In the genomic region with DNA sequence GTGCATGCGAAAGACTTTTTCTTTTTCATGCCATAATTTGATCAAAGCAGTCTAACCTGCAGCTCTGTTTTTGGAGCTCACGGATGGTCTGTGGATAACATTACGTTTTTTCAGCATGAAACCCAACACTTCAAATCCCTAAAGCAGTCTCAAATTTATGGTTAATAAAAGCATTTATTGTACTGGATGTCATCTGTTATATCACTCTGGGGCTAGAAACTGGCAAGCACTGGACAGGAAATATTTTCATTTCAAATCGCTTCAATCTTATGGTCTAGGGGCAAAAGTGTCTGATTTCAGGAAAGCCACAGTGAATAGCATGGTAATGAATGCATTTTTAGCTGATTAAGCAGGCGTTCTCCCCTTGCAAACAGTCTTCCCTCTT, we compare ENCODE assay signal across 15 mouse cellular contexts. TPM values are rescaled to one million over a fixed set of nuclear protein-coding genes. Genes with fewer than 3 reads are reported as not detected.
DNase-seq lines count a peak whose midpoint lies in the region; ATAC-seq and TF ChIP-seq lines count a peak whose summit lies in the region.
"Had no signal": no experiment of that assay in that cellular context is flagged by ENCODE, and none has a peak within 500 bp of the region (broad histone marks: within the 10 kb centered on the region; RNA-seq: fewer than 3 reads in every experiment).

No protein-coding gene starts in this region.

- DNase-seq in gastrocnemius, adult 2 months: no peak
- DNase-seq in gastrocnemius, postnatal 36 days: no peak
- no peak for DNase-seq in forebrain, embryonic 11.5 days (ENCODE audit: low spot score)
- DNase-seq in hindbrain, postnatal 0 days (ENCODE audit: low spot score): no peak
- DNase-seq in thymus, adult 18-20 months: no peak
- no peak for DNase-seq in c-Kit-positive CD71-positive TER-119-positive erythroid progenitor cells, embryonic 14.5 days (ENCODE audit: low spot score)
- DNase-seq in adrenal gland, postnatal 14 days: no peak
- DNase-seq: gastrocnemius, postnatal 10 days; kidney, adult 8-10 months; liver, embryonic 13.5 days; lung, postnatal 4 days had no signal

- peak overlapping the region; percentile 61 for H3K27ac ChIP-seq in gastrocnemius, adult 2 months
- H3K27ac ChIP-seq in forebrain, embryonic 11.5 days (ENCODE audit: low read depth, low read length): peak overlapping the region; percentile 86
- peak overlapping the region; percentile 75 for H3K27ac ChIP-seq in hindbrain, postnatal 0 days
- peak overlapping the region; percentile 59; the same call in 1 of the 2 replicates for H3K27ac ChIP-seq in midbrain, embryonic 16.5 days (ENCODE audit: low read length)
- H3K27ac ChIP-seq: liver, embryonic 13.5 days had no signal

- ATAC-seq in forebrain, embryonic 11.5 days (replicated peaks; ENCODE audit: low FRiP score): no peak
- no peak for ATAC-seq in hindbrain, postnatal 0 days
- no peak for ATAC-seq in midbrain, embryonic 16.5 days

- H3K4me1 ChIP-seq in forebrain, embryonic 11.5 days (replicated peaks; ENCODE audit: control insufficient read depth, insufficient read depth, low read length): peaks cover 25% of the 10 kb centered on the region
- peaks cover 15% of the 10 kb centered on the region for H3K4me1 ChIP-seq in hindbrain, postnatal 0 days (ENCODE audit: insufficient read depth, low read length)
- peaks cover 22% of the 10 kb centered on the region for H3K4me1 ChIP-seq in midbrain, embryonic 16.5 days (ENCODE audit: control insufficient read depth, insufficient read depth, low read length)
- H3K4me1 ChIP-seq: liver, embryonic 13.5 days had no signal

- WGBS in forebrain, embryonic 11.5 days: 33% methylated on average over 5 of the region's 5 CpGs
- 51% methylated on average over 5 of the region's 5 CpGs for WGBS in hindbrain, postnatal 0 days
- WGBS in midbrain, embryonic 16.5 days: 23% methylated on average over 5 of the region's 5 CpGs

- no peaks in the 10 kb centered on the region for H3K9me3 ChIP-seq in forebrain, embryonic 11.5 days (ENCODE audit: control insufficient read depth, low read length)
- no peaks in the 10 kb centered on the region for H3K9me3 ChIP-seq in hindbrain, postnatal 0 days (ENCODE audit: low read length)
- H3K9me3 ChIP-seq in midbrain, embryonic 16.5 days (replicated peaks; ENCODE audit: control insufficient read depth, low read length, poor library complexity, severe bottlenecking): no peaks in the 10 kb centered on the region
- H3K9me3 ChIP-seq: liver, embryonic 13.5 days had no signal

- H3K27me3 ChIP-seq in forebrain, embryonic 11.5 days (ENCODE audit: control insufficient read depth, insufficient read depth, low read length): no peaks in the 10 kb centered on the region
- no peaks in the 10 kb centered on the region for H3K27me3 ChIP-seq in hindbrain, postnatal 0 days (ENCODE audit: insufficient read depth, low read length)
- H3K27me3 ChIP-seq in midbrain, embryonic 16.5 days (ENCODE audit: control insufficient read depth, insufficient read depth, low read depth, low read length): no peaks in the 10 kb centered on the region

- H3K36me3 ChIP-seq in forebrain, embryonic 11.5 days (ENCODE audit: control insufficient read depth, insufficient read depth, low read length): no peaks in the 10 kb centered on the region
- H3K36me3 ChIP-seq in hindbrain, postnatal 0 days (ENCODE audit: insufficient read depth, low read length): no peaks in the 10 kb centered on the region
- no peaks in the 10 kb centered on the region for H3K36me3 ChIP-seq in midbrain, embryonic 16.5 days (ENCODE audit: control insufficient read depth, insufficient read depth, low read length)
- H3K36me3 ChIP-seq: liver, embryonic 13.5 days had no signal

- peak overlapping the region; percentile 30; the same call in 1 of the 2 replicates for H3K9ac ChIP-seq in forebrain, embryonic 11.5 days (ENCODE audit: low read length)
- H3K9ac ChIP-seq in hindbrain, postnatal 0 days (replicated peaks; ENCODE audit: low read length): no peak overlapping the region
- no peak overlapping the region for H3K9ac ChIP-seq in midbrain, embryonic 16.5 days (ENCODE audit: low read depth, low read length)
- H3K9ac ChIP-seq: liver, embryonic 13.5 days had no signal

- no peak for TF ChIP-seq CTCF in gastrocnemius, adult 2 months (IDR thresholded peaks at IDR 0.05)
- no peak for TF ChIP-seq CTCF in hindbrain, postnatal 0 days (IDR thresholded peaks at IDR 0.05; ENCODE audit: low read depth)

- H3K4me3 ChIP-seq in gastrocnemius, adult 2 months: no peak overlapping the region
- no peak overlapping the region for H3K4me3 ChIP-seq in forebrain, embryonic 11.5 days (ENCODE audit: low read depth, low read length)
- H3K4me3 ChIP-seq in hindbrain, postnatal 0 days (ENCODE audit: low read length): no peak overlapping the region
- H3K4me3 ChIP-seq in midbrain, embryonic 16.5 days (ENCODE audit: low read depth, low read length): no peak overlapping the region
- H3K4me3 ChIP-seq: erythroblast, embryonic 14.5 days; liver, embryonic 13.5 days had no signal

- intact Hi-C loops in gastrocnemius, adult 2 months (cut with DNase I): no loop called here
- intact Hi-C loops in gastrocnemius, postnatal 36 days (cut with DNase I): no loop called here

- H3K4me2 ChIP-seq in forebrain, embryonic 11.5 days (ENCODE audit: low read depth, low read length, severe bottlenecking): no peak overlapping the region
- H3K4me2 ChIP-seq in hindbrain, postnatal 0 days (ENCODE audit: low read depth, low read length): no peak overlapping the region
- H3K4me2 ChIP-seq in midbrain, embryonic 16.5 days (ENCODE audit: low read length): no peak overlapping the region
- H3K4me2 ChIP-seq: liver, embryonic 13.5 days had no signal

RNA-seq across cellular contexts. Expression of a gene that starts 12.8 kb away (rescaled TPM):
- 1 to 10 TPM; 2.1 to 3.0 TPM for total RNA-seq in gastrocnemius, adult 2 months (2021)
- 1 to 10 TPM; 2.5 TPM for total RNA-seq in gastrocnemius, postnatal 36 days (2021)
- polyA plus RNA-seq in forebrain, embryonic 11.5 days (2014; fragmentation: Nextera tagmentation; extraction: Ambion mirVana): 7.2 and 7.8 TPM in 2 replicates
- 10.6 and 16.1 TPM in 2 replicates for total RNA-seq in hindbrain, postnatal 0 days (2014; rRNA removed)
- 2.8 and 3.1 TPM in 2 replicates for polyA plus RNA-seq in hindbrain, postnatal 0 days (2015; fragmentation: Nextera tagmentation; extraction: Ambion mirVana)
- polyA plus RNA-seq in midbrain, embryonic 16.5 days (2015; fragmentation: Nextera tagmentation; extraction: Ambion mirVana): 1.9 and 2.3 TPM in 2 replicates
- 3.6 and 5.2 TPM in 2 replicates for total RNA-seq in adrenal gland, postnatal 14 days (2021)

RNA-seq across cellular contexts. Expression of a gene that starts 57.3 kb away (rescaled TPM):
- total RNA-seq in gastrocnemius, adult 2 months (2021): not detected
- not detected for total RNA-seq in gastrocnemius, postnatal 36 days (2021)
- 0.52 TPM in 1 of 2 replicates, not detected in the other for polyA plus RNA-seq in forebrain, embryonic 11.5 days (2014; fragmentation: Nextera tagmentation; extraction: Ambion mirVana)
- 0.25 TPM in 1 of 2 replicates, not detected in the other for total RNA-seq in hindbrain, postnatal 0 days (2014; rRNA removed)
- 0.19 and 0.59 TPM in 2 replicates for polyA plus RNA-seq in hindbrain, postnatal 0 days (2015; fragmentation: Nextera tagmentation; extraction: Ambion mirVana)
- polyA plus RNA-seq in midbrain, embryonic 16.5 days (2015; fragmentation: Nextera tagmentation; extraction: Ambion mirVana): 0.19 TPM in 1 of 2 replicates, not detected in the other
- total RNA-seq in adrenal gland, postnatal 14 days (2021): not detected in 2 replicates
- total RNA-seq: adrenal gland, adult 18-20 months; gastrocnemius, postnatal 10 days; neutrophil, adult 5-6 weeks had no signal
